Mouse (Mus musculus) fat pad, adult 2 months (tissue): ENCODE results near the gene Adat3.
"Not testable (repeated sequence)": the region's sequence is repeated elsewhere in the genome, so short reads cannot be mapped to it uniquely, and the experiment has no call there.

ENCODE experiments used
- DNase-seq: peaks from one replicate; pipeline ENCODE4 v3.0.0-alpha.2; 2011; ENCODE audit warnings: low read depth, low spot score; ENCODE audit errors: extremely low read depth

Adat3 gene

DNA sequence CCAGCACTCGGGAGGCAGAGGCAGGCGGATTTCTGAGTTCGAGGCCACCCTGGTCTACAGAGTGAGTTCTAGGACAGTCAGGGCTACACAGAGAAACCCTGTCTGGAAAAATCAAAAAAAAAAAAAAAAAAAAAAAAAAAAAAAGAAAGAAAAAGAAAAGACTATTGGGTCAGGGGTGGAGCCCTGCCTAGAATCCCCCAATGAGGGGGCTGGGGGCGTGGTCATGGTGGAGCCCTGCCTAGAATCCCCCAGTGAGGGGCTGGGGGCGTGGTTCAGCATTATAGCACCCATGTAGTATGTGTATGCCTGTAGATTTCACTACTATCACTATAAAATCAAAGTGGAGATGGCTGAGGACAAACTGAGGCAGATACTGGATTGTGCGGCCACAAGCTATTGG lies 47.2 kb downstream of the Adat3 start:
- not testable (repeated sequence) for DNase-seq

DNA sequence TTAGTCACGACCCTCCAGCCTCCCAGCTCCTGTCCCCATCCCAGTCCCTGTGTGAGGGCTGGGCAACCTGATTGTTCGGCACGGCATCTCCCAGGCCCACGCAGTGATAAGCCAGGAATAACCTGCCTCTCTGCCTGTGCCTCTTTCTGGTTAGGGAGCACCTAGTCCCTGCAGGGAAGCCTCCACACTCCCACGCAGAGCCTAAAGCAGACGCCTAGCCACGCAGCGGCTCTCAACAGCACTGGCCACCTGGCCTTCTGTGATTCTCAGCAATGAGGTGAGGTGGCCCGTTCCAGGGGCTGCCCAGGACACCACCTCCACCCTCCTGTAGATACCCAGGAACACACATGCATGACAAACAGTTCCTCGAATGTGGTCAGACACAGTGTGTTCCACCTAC lies 47.7 kb downstream of the Adat3 start:
- DNase-seq = no peak

DNA sequence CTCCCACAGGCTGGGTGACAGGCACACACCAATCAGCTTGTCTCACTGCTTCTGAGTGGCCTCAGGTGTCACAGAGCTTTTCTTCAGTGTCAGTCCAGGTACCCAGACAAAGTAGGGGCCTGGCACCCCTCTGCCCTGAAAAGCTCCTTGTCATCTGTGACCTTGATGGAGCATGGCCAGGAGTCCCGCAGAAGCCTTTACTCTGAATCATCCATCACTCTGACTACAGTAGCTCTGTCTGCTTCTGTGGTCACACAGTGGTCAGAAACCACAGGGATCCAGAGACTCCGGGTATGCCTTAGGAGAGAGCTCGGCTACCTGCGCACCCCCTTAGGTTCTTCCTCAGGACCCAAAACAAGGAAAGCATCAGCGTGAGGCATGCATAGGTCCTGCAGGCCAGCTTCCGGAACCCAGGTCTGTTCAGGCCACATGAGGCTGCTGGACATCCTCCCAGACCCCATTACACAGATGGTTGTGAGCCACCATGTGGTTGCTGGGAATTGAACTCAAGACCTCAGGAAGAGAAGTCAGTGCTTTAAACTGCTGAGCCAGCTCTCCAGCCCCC lies 50.6 kb downstream of the Adat3 start:
- DNase-seq = no peak

DNA sequence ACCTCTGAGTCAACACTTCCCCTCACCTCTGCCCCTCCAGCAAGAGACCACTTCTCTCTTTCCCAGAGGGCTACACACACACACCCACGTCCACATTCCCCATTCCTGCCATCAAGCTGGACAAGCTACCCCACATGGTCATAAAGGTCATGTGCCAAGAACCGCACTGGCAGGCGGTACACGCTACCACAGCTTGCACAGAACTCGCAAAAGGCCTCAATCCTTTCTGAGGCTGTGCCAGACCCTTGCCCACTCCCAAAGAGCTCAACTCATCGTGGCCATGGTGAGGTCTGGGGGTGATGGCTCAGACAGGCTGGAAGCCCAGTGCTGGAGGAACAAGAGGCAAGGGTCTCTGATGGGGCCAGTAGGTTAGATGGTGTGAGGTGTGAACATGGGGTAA lies 52.2 kb downstream of the Adat3 start:
- no peak for DNase-seq

DNA sequence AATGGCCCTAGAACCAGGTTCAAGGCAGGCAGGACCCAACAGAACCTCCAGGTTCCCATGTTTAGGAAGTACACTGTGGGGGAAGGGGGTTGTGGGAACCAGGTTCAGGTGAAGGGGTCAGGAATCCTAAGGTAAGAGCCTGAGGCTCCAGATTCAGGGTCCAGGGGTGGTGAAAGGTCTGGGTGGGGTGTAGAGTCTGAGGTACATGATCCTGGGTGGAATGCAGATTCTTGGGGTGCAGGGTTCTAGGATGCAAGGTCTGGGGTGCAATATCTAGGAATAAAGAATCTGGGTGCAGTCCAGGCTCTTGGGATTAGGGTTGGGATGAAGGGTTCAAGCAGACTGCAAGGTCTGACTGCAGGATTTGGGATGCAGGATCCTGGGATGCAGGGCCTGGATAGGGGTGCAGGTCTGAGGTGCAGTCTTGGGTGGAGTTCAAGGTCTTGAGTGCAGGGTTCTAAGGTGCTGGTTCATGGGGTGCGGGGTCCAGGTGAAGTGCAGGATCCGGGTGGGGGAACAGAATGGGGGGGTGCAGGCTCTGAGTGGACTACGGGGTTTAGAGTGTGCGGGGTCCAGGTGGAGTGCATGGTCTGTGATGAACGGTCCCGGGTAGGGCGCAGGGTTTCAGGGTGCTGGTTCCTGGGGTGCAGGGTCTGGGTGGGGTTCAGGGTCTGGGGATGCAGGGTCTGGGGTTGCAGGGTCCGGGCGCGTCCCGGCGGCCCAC lies 52.9 kb downstream of the Adat3 start:
- no peak for DNase-seq

DNA sequence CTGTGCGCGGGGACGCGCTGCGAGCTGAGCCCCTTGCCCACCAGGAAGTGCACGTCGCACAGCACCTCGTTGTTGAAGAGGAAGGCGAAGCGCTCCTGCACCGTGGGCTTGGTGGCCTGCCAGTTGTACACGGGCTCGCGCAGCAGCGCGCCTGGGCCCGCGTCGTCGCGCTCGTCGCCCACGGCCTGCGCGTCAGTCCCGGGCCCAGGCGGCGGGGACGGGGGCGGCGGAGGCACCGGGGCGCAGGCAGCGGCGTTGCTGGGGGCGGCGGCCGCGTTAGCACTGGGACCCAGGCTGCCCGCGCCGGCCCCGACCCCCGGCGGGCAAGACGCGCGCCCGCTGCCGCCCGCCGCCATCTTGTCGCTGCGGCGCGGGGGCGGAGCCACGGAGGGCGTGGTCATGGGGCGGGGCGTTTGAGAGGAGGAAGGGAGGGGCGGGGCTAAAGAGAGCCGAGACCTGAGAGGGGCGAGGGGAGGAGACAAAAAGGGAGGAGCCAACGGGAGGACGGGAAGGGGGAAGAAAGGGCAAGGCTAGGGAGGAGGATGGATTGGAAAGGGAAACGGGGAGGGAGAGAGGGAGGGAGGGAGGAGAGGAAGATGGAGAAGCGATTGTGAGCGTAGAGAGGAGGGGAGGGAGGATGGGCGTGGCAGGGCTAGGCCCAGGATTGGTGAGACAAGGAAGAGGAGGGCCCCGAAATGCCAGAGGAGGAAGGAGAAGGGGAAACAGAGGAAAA lies 53.6 kb downstream of the Adat3 start:
- DNase-seq = peak; percentile 88

DNA sequence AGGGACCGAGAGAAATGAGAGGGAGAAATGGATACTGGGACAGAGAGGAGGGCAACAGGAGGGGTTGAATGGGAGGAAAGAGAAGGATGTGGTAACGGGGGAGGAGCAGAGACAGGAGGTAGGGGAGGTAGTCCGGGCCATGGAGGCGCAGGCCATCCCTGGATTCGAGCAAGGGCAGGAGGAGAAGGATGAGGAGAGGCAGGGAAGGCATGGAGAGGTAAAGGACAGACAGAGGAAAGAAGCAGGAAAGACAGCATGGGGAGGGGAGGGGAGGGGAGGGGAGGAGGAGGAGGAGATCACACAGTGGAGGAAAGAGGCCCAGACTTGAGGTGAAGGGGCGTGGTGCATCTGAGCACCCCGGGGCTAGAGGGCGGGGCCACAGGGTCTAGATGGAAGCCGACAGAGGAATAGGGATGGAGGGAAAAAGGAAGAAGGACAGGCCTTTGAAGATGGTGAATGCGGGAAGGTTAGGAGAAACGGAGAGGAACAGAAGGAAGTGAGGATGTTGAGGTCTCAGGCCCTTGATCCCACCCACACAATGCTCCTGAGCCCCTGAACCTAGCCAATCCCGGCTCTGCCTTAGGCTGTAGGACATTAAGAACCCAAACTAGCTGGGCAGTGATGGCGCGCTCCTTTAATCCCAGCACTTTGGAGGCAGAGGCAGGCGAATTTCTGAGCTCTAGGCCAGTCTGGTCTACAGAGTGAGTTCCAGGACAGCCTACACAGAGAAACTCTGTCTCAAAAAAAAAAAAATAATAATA lies 54.4 kb downstream of the Adat3 start, which contains the start of gene Btbd2:
Btbd2 (minus strand) TSS at position 209 of the 761 bp plus-strand sequence.
- no peak for DNase-seq
